Mouse (Mus musculus) kidney, adult 2 months (tissue): ENCODE results near the gene Klk5.

Experiments
- CTCF ChIP-seq: fragments of 200-500 bp; conservative IDR thresholded peaks from 2 replicates; pipeline ENCODE4 v1.5.1; 2011; ENCODE audit warnings: low read depth, mild to moderate bottlenecking, control low read depth, low read length, moderate library complexity, mixed read lengths; ENCODE audit not compliant: insufficient read depth, insufficient read length
- POLR2A ChIP-seq: fragments of 200-500 bp; IDR thresholded peaks from one replicate; pipeline ENCODE4 v1.6.1; 2011; ENCODE audit warnings: low read depth, low read length, control low read depth

GRCm38 (mm10) chr7:43882346-43882745 is 40.6 kb downstream of the Klk5 start:
- no peak for TF ChIP-seq CTCF
- TF ChIP-seq POLR2A = no peak
